Mouse (Mus musculus): Measurements from ENCODE around the gene Arl6ip4.

Arl6ip4 gene
- long read RNA-seq, experiment 1, transcript Arl6ip4-201 (5 exons, 1,192 nt), result major isoform, 56 of 78 reads
- long read RNA-seq, experiment 1, partial matches to known transcripts, result 13 of 78 reads
- long read RNA-seq, experiment 1, other reads (novel, unspliced or antisense), result 5 of 78 reads
- long read RNA-seq, experiment 2, transcript Arl6ip4-201 (5 exons, 1,192 nt), result major isoform, 58 of 92 reads
- long read RNA-seq, experiment 2, partial matches to known transcripts, result 22 of 92 reads
- long read RNA-seq, experiment 2, other reads (novel, unspliced or antisense), result 12 of 92 reads

GRCm38 (mm10) chr5:124115990-124116845, at the start of gene Arl6ip4:
Arl6ip4 (plus strand) TSS chr5:124116089.
- intact Hi-C loops (cut with DNase I), result no loop called here

DNA sequence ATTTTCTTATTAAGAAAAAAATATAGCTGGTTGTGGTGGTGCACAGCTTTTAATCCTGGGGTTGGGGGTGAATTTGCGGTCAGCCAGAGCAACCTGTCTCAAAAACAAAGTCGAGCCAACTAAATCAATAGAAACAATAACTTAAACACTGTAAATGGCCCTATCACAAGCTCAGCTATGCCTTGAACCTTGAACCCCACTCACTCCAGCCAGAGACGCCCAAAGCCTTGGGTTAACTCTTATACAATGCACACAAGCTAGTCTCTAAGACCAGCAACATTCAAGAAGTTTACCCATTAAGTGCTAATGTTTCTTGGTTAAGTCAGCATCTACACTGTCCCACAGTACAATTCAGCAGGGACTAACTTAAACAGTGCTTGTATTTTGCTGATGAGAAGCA, 46.2 kb upstream of the Arl6ip4 start:
- intact Hi-C loops (cut with DNase I), result no loop called here

DNA sequence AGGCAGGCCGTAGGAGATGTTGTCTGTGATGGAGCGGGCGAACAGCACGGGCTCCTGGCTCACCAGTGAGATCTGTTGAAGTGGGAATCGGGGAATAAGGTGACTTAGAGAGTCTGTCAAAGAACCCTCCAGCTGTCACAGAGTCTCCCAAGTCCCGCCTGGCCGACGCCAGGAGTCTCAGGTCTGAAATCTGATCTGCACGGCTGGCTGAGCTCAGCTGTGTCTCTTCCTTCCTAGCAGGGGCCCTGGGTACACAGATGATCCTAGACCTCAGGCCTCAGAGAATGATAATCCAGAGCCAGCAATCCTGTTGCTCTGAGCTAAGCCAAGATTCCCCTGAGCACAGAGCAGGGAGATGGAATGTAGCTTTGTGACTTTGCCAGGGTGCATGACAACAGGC, 42.2 kb upstream of the Arl6ip4 start:
- intact Hi-C loops (cut with DNase I), result no loop called here

GRCm38 (mm10) chr5:124074845-124075307, 41.0 kb upstream of the Arl6ip4 start:
- intact Hi-C loops (cut with DNase I), result loop anchor here (5.0 kb wide), 1 partner anchor 38 kb away; no protein-coding TSS in a partner anchor

- intact Hi-C loops (cut with DNase I), result loop anchor here (5.0 kb wide), 1 partner anchor 38 kb away; no protein-coding TSS in a partner anchor
These were observed 40.2 kb upstream of the Arl6ip4 start for GRCm38 (mm10) chr5:124075716-124076115.

GRCm38 (mm10) chr5:124076559-124076958, 39.3 kb upstream of the Arl6ip4 start:
- intact Hi-C loops (cut with DNase I), result loop anchor here (5.0 kb wide), 1 partner anchor 39 kb away; no protein-coding TSS in a partner anchor

- intact Hi-C loops (cut with DNase I), result loop anchor here (5.0 kb wide), 1 partner anchor 40 kb away; no protein-coding TSS in a partner anchor
These were observed 38.6 kb upstream of the Arl6ip4 start for GRCm38 (mm10) chr5:124077241-124077640.

- intact Hi-C loops (cut with DNase I), result loop anchor here (5.0 kb wide), 1 partner anchor 41 kb away; no protein-coding TSS in a partner anchor
These were observed 37.9 kb upstream of the Arl6ip4 start for GRCm38 (mm10) chr5:124077856-124078460.

DNA sequence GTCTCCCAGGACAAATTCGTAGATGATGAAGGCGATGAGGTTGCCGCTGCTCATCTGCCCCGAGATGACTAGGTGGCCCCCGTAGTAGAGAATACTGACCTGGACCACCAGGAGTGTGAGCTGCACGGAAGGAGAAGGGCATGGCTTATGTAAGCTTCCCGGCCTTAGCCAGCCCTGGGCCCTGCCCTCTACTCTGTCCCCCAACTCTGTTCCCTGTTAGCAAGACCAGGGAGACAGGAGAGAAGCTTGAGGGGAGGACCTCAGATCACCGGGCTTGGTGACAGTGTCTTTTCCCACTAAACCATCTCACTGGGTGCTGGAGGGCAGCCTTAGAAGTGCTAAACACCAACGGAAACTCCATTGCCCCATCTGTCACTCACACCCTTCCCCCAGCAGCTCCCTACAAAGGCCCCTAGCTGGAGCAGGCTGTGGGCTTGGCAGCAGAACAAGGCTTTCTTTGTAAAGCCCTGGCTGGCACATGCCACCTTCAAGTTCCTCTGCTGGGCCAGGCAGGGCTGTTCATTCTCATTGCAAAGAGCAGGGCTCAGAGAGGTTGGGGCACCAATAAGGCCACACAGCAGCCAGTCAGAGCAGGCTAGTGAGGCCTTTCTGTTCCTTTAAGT, 37.0 kb upstream of the Arl6ip4 start:
- intact Hi-C loops (cut with DNase I), result loop anchor here (5.0 kb wide), 1 partner anchor 42 kb away; no protein-coding TSS in a partner anchor

GRCm38 (mm10) chr5:124079880-124080279, 36.0 kb upstream of the Arl6ip4 start:
- intact Hi-C loops (cut with DNase I), result loop anchor here (5.0 kb wide), 2 partner anchors 43 to 133 kb away; no protein-coding TSS in a partner anchor

DNA sequence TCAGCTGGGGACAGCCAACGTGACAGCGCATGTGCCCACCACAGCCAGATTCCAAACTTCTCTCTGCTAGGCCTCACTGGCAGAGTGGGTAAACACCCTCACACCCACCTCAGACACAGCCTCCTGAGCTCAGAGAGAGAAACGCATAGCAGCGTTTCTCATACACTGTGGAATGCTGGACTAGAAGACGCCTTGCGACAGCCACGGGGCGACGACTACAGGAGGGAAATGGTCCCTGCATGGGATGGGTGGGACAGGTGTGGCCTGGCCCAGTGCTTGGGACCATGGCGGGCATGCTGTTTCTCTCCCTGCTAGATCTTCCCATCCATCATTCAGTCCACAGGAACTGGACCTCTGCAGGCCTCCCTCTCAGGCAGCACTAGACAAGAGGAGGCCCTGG, 33.4 kb upstream of the Arl6ip4 start:
- intact Hi-C loops (cut with DNase I), result loop anchor here (5.0 kb wide), 1 partner anchor 135 kb away; no protein-coding TSS in a partner anchor

DNA sequence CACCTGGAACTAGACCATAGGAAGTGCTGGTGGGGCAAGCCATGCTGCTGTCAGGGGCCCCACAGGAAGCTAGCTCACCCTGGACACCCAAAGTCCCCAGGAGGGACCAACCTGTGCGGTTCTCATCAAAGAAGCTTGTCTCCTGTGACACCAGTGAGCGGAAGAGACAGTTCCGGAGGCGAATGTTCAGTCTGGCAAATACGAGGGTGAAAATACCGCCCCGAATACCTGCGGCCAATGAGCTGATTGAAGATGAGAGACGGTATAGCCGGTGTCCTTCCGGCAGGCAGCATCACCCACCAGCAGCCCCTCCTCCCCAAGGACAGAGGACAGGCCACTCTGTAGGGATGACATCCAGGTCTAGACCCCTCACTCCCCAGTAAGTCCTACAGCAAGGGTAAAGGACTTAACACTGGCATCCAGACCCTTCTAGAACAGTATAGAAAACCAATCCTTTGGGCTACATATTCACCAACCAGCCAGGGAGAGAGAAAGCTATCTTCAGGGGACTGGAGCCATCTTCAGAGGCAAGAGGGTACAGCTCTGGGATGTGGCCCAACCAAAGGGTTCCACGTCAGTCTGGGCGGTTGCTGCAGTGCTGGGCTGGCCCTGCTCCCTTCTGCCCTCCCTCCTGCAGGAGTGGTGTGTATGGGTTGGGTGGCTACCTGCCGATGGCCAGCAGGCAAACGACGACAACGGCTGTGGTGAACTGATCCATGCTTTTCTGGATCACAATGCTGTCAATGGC, 32.8 kb upstream of the Arl6ip4 start:
- intact Hi-C loops (cut with DNase I), result loop anchor here (5.0 kb wide), 1 partner anchor 136 kb away; no protein-coding TSS in a partner anchor

DNA sequence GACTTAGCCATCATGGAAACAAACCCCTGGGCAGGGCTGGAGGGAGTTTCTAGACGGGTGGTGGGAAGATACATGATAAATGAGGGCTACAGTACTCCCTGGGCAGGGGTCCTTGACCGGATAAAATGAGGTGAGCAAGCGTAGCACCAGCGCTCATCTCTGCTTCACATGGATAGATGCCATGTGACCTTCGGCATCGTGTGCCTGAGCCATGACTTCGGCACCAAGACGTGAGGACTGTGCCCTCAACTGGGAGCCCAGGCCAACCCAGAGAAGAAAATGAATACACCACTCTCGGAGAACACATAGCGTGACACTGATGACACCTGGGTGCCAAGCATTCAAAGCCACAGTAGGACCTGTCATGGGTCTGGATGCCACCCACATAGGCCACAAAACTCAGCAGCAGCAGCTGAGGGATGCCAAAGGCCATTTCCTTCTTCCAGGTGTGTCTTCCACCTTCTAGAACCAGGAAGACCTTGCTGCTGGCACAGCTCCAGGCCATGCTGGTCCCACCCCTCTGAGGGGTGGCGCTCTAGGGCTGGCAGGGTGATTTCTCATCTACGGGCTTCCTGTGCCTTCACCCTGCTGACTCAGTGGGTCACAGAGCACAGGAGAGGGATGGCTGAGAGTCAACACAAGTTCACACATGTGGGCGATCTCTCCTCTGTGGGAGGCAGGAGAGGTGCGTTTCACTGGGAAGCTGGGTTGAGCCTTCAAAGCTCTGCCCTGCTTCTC, 31.9 kb upstream of the Arl6ip4 start:
- intact Hi-C loops (cut with DNase I), result loop anchor here (1.0 to 5.0 kb wide), 2 partner anchors 84 to 137 kb away; no protein-coding TSS in a partner anchor

DNA sequence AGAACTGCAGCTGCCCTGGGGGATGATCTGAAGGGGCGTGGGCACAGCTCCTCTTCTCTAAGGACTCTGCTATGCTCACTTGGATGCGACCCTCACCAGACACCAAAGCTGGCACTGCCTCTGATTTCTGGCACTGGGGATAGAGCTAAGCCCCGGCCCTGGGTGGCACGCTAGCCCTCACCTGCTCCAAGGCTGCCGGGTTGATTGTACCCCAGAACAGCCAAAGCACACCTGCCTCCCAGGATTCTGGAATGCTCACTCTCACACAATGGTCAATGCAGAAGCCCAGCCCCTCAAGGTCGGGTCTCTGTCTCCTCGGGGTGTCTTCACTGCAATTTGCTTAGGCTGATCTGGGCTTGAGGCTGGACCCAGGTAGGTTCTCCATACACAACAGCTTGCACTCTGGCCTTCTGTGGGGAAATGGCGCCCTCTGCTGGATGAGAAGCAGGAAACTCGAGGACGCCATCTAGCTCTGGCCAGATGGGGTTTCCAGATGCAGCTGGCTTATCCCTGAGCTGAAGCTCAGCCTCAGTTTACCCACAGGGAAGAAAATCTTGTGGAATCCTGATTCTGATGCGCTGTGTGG, 31.2 kb upstream of the Arl6ip4 start:
- intact Hi-C loops (cut with DNase I), result loop anchor here (1.0 to 5.0 kb wide), 2 partner anchors 84 to 137 kb away; no protein-coding TSS in a partner anchor

GRCm38 (mm10) chr5:124085513-124085912, 30.4 kb upstream of the Arl6ip4 start:
- intact Hi-C loops (cut with DNase I), result no loop called here

DNA sequence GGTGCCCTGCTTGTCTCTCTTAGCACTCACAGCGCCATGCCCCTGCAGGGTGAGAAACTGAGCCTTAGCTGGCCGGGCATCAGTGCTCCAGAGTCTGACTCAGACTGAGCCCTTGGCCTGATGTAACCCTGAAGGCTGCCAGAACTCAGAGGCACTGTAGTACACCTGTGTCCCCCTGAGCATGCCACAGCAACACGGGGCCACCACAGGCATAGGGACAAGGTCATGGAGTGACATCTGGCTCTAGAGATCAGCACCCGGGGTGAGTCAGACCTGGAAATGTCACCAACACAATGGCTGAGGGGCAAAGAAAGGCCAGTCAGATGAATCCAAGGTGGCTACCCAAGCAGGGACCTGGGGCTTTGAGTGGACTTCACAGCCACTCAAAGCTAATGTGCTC, 29.0 kb upstream of the Arl6ip4 start:
- intact Hi-C loops (cut with DNase I), result no loop called here

GRCm38 (mm10) chr5:124089868-124090267, 26.0 kb upstream of the Arl6ip4 start:
- intact Hi-C loops (cut with DNase I), result no loop called here

DNA sequence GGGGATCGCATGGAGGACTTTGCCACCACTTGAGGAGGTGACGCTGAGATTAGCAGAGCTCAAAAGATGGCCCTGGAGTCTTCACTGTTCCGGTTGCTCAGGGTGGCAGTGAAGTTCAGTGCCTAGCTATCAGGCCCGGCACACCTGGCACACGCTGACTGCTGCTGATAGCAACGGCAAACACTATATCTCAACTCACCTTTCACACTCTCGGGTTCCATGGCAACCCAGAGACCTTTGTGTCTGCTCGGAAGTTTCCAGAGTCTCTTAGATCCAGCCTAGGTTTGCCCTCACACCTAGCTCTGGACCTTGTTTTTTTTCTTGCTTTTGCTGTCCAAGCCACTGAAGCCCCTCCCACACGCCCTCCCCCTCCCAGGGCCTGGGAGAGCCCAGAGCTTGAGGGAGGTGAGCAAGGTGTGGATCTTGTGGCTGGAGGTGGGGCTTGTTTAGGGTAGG, 23.9 kb upstream of the Arl6ip4 start:
- intact Hi-C loops (cut with DNase I), result no loop called here
